Mouse (Mus musculus) midbrain, embryonic 14.5 days (tissue): Measurements from ENCODE around the gene Plscr2. TPM values are rescaled to one million over a fixed set of nuclear protein-coding genes. Genes with fewer than 3 reads are reported as not detected.

Experiments
- ATAC-seq: fragments of 200-750 bp; cut with Nextera tagmentation; 2 replicates; pipeline ENCODE4 v1.8.0; 2017; ENCODE audit warnings: moderate number of reproducible peaks, moderate library complexity; ENCODE audit not compliant: low FRiP score, low TSS enrichment
- DNase-seq: peaks from one replicate; pipeline ENCODE4 v3.0.0-alpha.2; 2015
- H3K27ac ChIP-seq: fragments of 300-500 bp; sonication (generic); replicated peaks from 2 replicates; pipeline ENCODE4 v1.5.1; 2014; ENCODE audit warnings: mild to moderate bottlenecking, low read depth, low read length, moderate library complexity
- H3K27me3 ChIP-seq: fragments of 300-500 bp; sonication (generic); 2 replicates; pipeline ENCODE4 v1.6.1; 2014; ENCODE audit warnings: low read length, control low read depth, mixed read lengths; ENCODE audit not compliant: control insufficient read depth, insufficient read depth
- H3K36me3 ChIP-seq: fragments of 300-500 bp; sonication (generic); 2 replicates; pipeline ENCODE4 v1.6.1; 2014; ENCODE audit warnings: low read length, control low read depth; ENCODE audit not compliant: control insufficient read depth, insufficient read depth
- H3K4me1 ChIP-seq: fragments of 300-500 bp; sonication (generic); 2 replicates; pipeline ENCODE4 v1.6.1; 2014; ENCODE audit warnings: mild to moderate bottlenecking, antibody characterized with exemption, low read length, control low read depth; ENCODE audit not compliant: control insufficient read depth, insufficient read depth
- H3K4me2 ChIP-seq: fragments of 300-500 bp; sonication (generic); 2 replicates; pipeline ENCODE4 v1.6.1; 2014; ENCODE audit warnings: mild to moderate bottlenecking, low read length, moderate library complexity
- H3K4me3 ChIP-seq: fragments of 300-500 bp; sonication (generic); replicated peaks from 2 replicates; pipeline ENCODE4 v1.5.1; 2014; ENCODE audit warnings: low read depth, low read length
- H3K9ac ChIP-seq: fragments of 300-500 bp; sonication (generic); replicated peaks from 2 replicates; pipeline ENCODE4 v1.6.1; 2014; ENCODE audit warnings: mild to moderate bottlenecking, low read length, moderate library complexity
- H3K9me3 ChIP-seq: fragments of 300-500 bp; sonication (generic); 2 replicates; pipeline ENCODE4 v1.6.1; 2016; ENCODE audit warnings: low read length, control low read depth, mixed read lengths; ENCODE audit not compliant: control insufficient read depth
- WGBS: fragments of 180-500 bp; shearing (Covaris S2); extraction: QIAGEN DNeasy Blood & Tissue Kit; methylation state at CpG from one replicate; pipeline ENCODE4 v1.1.7; 2014; 5-methylcytosine and 5-hydroxymethylcytosine counted together
- polyA plus RNA-seq: library from polyadenylated mRNA; unstranded; fragments of >200 nt; fragmentation: Nextera tagmentation; extraction: Ambion mirVana; gene quantifications from 2 replicates; pipeline ENCODE4 v1.2.1, GENCODE M21; 2014

The Plscr2 gene
- polyA plus RNA-seq, 1 experiment from 2014 or later = 0.43 TPM

- DNase-seq (peak; percentile 25), ATAC-seq (no peak)
- H3K27me3 ChIP-seq = no peaks in the 10 kb centered on the region
- no peaks in the 10 kb centered on the region for H3K4me1 ChIP-seq
- no peak overlapping the region for H3K4me2 ChIP-seq
- no peak overlapping the region for H3K27ac ChIP-seq
- H3K9me3 ChIP-seq = no peaks in the 10 kb centered on the region
- H3K9ac ChIP-seq = no peak overlapping the region
- 50% methylated on average over 4 of the region's 4 CpGs for WGBS
- 0 out of 2 replicates have a peak, but pooled peaks cover 4% of the 10 kb centered on the region for H3K36me3 ChIP-seq
- H3K4me3 ChIP-seq = no peak overlapping the region
Measured at GRCm38 (mm10) chr9:92270927-92271326, 4.5 kb upstream of the Plscr2 start.

GRCm38 (mm10) chr9:92272650-92273049, 2.8 kb upstream of the Plscr2 start:
- Histone ChIP-seq H3K9me3 (no peaks in the 10 kb centered on the region), H3K27me3 (no peaks in the 10 kb centered on the region), H3K4me2 (no peak overlapping the region), H3K4me1 (no peaks in the 10 kb centered on the region), H3K9ac (no peak overlapping the region), H3K36me3 (0 out of 2 replicates have a peak, but pooled peaks cover 4% of the 10 kb centered on the region), H3K27ac (no peak overlapping the region), H3K4me3 (no peak overlapping the region)
- whole genome bisulfite sequencing = 92% methylated on average over 4 of the region's 4 CpGs
- ATAC-seq (no peak), DNase-seq (no peak)

- Histone ChIP-seq H3K27ac (no peak overlapping the region), H3K9me3 (no peaks in the 10 kb centered on the region), H3K9ac (no peak overlapping the region), H3K4me3 (no peak overlapping the region), H3K27me3 (no peaks in the 10 kb centered on the region), H3K4me1 (no peaks in the 10 kb centered on the region), H3K4me2 (no peak overlapping the region), H3K36me3 (0 out of 2 replicates have a peak, but pooled peaks cover 4% of the 10 kb centered on the region)
- no peak for ATAC-seq
- DNase-seq = no peak
- 92% methylated on average over 2 of the region's 2 CpGs for WGBS
Measured at GRCm38 (mm10) chr9:92273271-92273670, 2.1 kb upstream of the Plscr2 start.

GRCm38 (mm10) chr9:92273956-92274762, 1.2 kb upstream of the Plscr2 start:
- DNase-seq (no peak), ATAC-seq (no peak)
- no peaks in the 10 kb centered on the region for H3K4me1 ChIP-seq
- WGBS = 80% methylated on average over 6 of the region's 6 CpGs
- no peaks in the 10 kb centered on the region for H3K9me3 ChIP-seq
- H3K4me2 ChIP-seq = no peak overlapping the region
- H3K9ac ChIP-seq = no peak overlapping the region
- H3K36me3 ChIP-seq = 0 out of 2 replicates have a peak, but pooled peaks cover 4% of the 10 kb centered on the region
- no peaks in the 10 kb centered on the region for H3K27me3 ChIP-seq
- H3K4me3 ChIP-seq = no peak overlapping the region
- H3K27ac ChIP-seq = no peak overlapping the region

- Histone ChIP-seq H3K4me3 (no peak overlapping the region), H3K36me3 (no peaks in the 10 kb centered on the region), H3K4me1 (no peaks in the 10 kb centered on the region), H3K9me3 (no peaks in the 10 kb centered on the region), H3K27me3 (no peaks in the 10 kb centered on the region), H3K27ac (no peak overlapping the region), H3K4me2 (no peak overlapping the region), H3K9ac (no peak overlapping the region)
- DNase-seq (no peak), ATAC-seq (no peak)
- 86% methylated on average over 7 of the region's 7 CpGs for WGBS
Measured at GRCm38 (mm10) chr9:92276360-92276759, 958 bp downstream of the Plscr2 start.

GRCm38 (mm10) chr9:92280048-92280447, 4.6 kb downstream of the Plscr2 start:
- Histone ChIP-seq H3K36me3 (no peaks in the 10 kb centered on the region), H3K4me1 (no peaks in the 10 kb centered on the region), H3K4me3 (no peak overlapping the region), H3K9ac (no peak overlapping the region), H3K4me2 (no peak overlapping the region), H3K9me3 (no peaks in the 10 kb centered on the region), H3K27ac (no peak overlapping the region), H3K27me3 (no peaks in the 10 kb centered on the region)
- DNase-seq (no peak), ATAC-seq (no peak)
- 93% methylated on average over 1 of the region's 1 CpGs for WGBS

GRCm38 (mm10) chr9:92282563-92283171, 7.3 kb downstream of the Plscr2 start:
- Histone ChIP-seq H3K4me2 (no peak overlapping the region), H3K4me1 (no peaks in the 10 kb centered on the region), H3K4me3 (no peak overlapping the region), H3K36me3 (no peaks in the 10 kb centered on the region), H3K9me3 (no peaks in the 10 kb centered on the region), H3K27me3 (no peaks in the 10 kb centered on the region), H3K27ac (no peak overlapping the region), H3K9ac (no peak overlapping the region)
- WGBS = 43% methylated on average over 7 of the region's 7 CpGs
- DNase-seq (peak; percentile 40), ATAC-seq (0 out of 2 replicates have a peak, but pooled peaks have one; percentile 17)

GRCm38 (mm10) chr9:92289675-92290074, 14.3 kb downstream of the Plscr2 start:
- no peak overlapping the region for H3K9ac ChIP-seq
- H3K9me3 ChIP-seq = no peaks in the 10 kb centered on the region
- WGBS = 87% methylated on average over 3 of the region's 3 CpGs
- H3K36me3 ChIP-seq = no peaks in the 10 kb centered on the region
- H3K4me2 ChIP-seq = no peak overlapping the region
- no peaks in the 10 kb centered on the region for H3K4me1 ChIP-seq
- no peak for ATAC-seq
- no peaks in the 10 kb centered on the region for H3K27me3 ChIP-seq
- DNase-seq = no peak
- H3K4me3 ChIP-seq = no peak overlapping the region
- no peak overlapping the region for H3K27ac ChIP-seq

GRCm38 (mm10) chr9:92292169-92292568, 16.8 kb downstream of the Plscr2 start:
- ATAC-seq = no peak
- no peak for DNase-seq
- Histone ChIP-seq H3K9ac (no peak overlapping the region), H3K4me3 (no peak overlapping the region), H3K27ac (no peak overlapping the region), H3K4me1 (no peaks in the 10 kb centered on the region), H3K9me3 (no peaks in the 10 kb centered on the region), H3K4me2 (no peak overlapping the region), H3K27me3 (no peaks in the 10 kb centered on the region), H3K36me3 (no peaks in the 10 kb centered on the region)
- WGBS = 55% methylated on average over 2 of the region's 2 CpGs
